Mouse (Mus musculus) myocyte (in vitro differentiated cells): ENCODE data around the gene Cers6. TPM values are rescaled to one million over a fixed set of nuclear protein-coding genes. Genes with fewer than 3 reads are reported as not detected.

ENCODE experiments used
- H3K27me3 ChIP-seq: one replicate; pipeline ENCODE4 v1.6.1; 2011; ENCODE audit not compliant: control insufficient read depth, insufficient read depth, insufficient read length
- H3K36me3 ChIP-seq: one replicate; pipeline ENCODE4 v1.6.1; 2011; ENCODE audit not compliant: control insufficient read depth, insufficient read depth
- H3K4me2 ChIP-seq: one replicate; pipeline ENCODE4 v1.6.1; 2011; ENCODE audit warnings: low read depth, control low read depth
- H3K4me3 ChIP-seq: one replicate; pipeline ENCODE4 v1.5.1; 2011; ENCODE audit warnings: mild to moderate bottlenecking, control low read depth, moderate library complexity
- H3K79me2 ChIP-seq: one replicate; pipeline ENCODE4 v1.6.1; 2011; ENCODE audit not compliant: control insufficient read depth, insufficient read depth
- H3ac ChIP-seq: one replicate; pipeline ENCODE4 v1.6.1; 2011; ENCODE audit not compliant: control insufficient read depth, insufficient read length
- CEBPB ChIP-seq: IDR thresholded peaks from 2 replicates; pipeline ENCODE4 v1.6.1; 2011; ENCODE audit warnings: mild to moderate bottlenecking, moderate library complexity; ENCODE audit not compliant: poor library complexity, insufficient read depth, severe bottlenecking
- E2F4 ChIP-seq: IDR thresholded peaks from one replicate; pipeline ENCODE4 v1.6.1; 2011; ENCODE audit warnings: mild to moderate bottlenecking, control low read depth, moderate library complexity; ENCODE audit not compliant: insufficient read depth
- MAX ChIP-seq: IDR thresholded peaks from one replicate; pipeline ENCODE4 v1.6.1; 2011; ENCODE audit warnings: low read depth, mild to moderate bottlenecking, control low read depth
- MYOD1 ChIP-seq, 3 experiments: IDR thresholded peaks; one replicate each; pipeline ENCODE4 v1.6.1; 2011; ENCODE audit warnings: control low read depth in 2 of 3, low read depth in 2 of 3, mild to moderate bottlenecking in 2 of 3, moderate library complexity in 1 of 3; ENCODE audit not compliant: insufficient read length in 2 of 3, control insufficient read depth in 1 of 3
- MYOG ChIP-seq, 3 experiments: IDR thresholded peaks; one replicate each; pipeline ENCODE4 v1.6.1; 2011; ENCODE audit warnings: control low read depth in 2 of 3, low read depth in 2 of 3, mild to moderate bottlenecking in 2 of 3; ENCODE audit not compliant: insufficient read length in 2 of 3, control insufficient read depth in 1 of 3, insufficient read depth in 1 of 3
- POLR2A ChIP-seq: IDR thresholded peaks from one replicate; pipeline ENCODE4 v1.6.1; 2011; ENCODE audit warnings: low read depth, mild to moderate bottlenecking, control low read depth, moderate library complexity; ENCODE audit not compliant: insufficient read length
- POLR2AphosphoS2 ChIP-seq: IDR thresholded peaks from one replicate; pipeline ENCODE4 v1.6.1; 2011; ENCODE audit warnings: low read depth, control low read depth; ENCODE audit not compliant: insufficient read length
- REST ChIP-seq: IDR thresholded peaks from one replicate; pipeline ENCODE4 v1.6.1; 2011; ENCODE audit warnings: mild to moderate bottlenecking, control low read depth, moderate library complexity; ENCODE audit not compliant: insufficient read depth, insufficient read length
- SRF ChIP-seq: IDR thresholded peaks from one replicate; pipeline ENCODE4 v1.6.1; 2011; ENCODE audit warnings: low read depth; ENCODE audit not compliant: control insufficient read depth, insufficient read length
- TCF12 ChIP-seq: IDR thresholded peaks from one replicate; pipeline ENCODE4 v1.6.1; 2011; ENCODE audit warnings: mild to moderate bottlenecking, control low read depth; ENCODE audit not compliant: poor library complexity, insufficient read depth, severe bottlenecking
- TCF3 ChIP-seq: IDR thresholded peaks from one replicate; pipeline ENCODE4 v1.6.1; 2011; ENCODE audit warnings: low read depth, control low read depth; ENCODE audit not compliant: insufficient read length
- USF1 ChIP-seq: IDR thresholded peaks from one replicate; pipeline ENCODE4 v1.6.1; 2011; ENCODE audit warnings: low read depth, mild to moderate bottlenecking, control low read depth, moderate library complexity
- polyA plus RNA-seq: library from polyadenylated mRNA; unstranded; fragments of >200 nt; fragmentation: generic; extraction: Trizol; gene quantifications from one replicate; pipeline ENCODE4 v1.2.1, GENCODE M21; 2012; ENCODE audit warnings: missing spikeins

Gene Cers6
- polyA plus RNA-seq, 1 experiment = 16.5 TPM

DNA sequence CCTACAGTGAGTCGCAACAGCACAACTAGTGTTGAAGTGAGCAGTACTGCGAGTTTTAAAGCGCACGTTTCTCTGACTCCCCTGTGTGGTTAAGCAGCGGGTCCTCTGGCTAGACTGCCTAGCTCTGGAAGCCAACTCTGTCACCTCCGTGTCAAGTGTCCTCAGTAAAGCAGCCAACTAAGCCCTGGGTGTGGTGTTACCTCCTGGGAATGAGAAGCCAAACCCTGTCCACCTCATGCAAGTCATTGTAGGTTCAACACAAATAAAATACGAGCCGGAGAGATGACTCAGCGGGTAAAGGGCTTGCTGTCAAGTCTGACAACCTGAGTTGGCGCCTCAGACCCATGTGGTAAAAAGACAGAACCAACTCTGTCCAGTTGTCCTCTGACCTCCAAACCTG, 287.9 kb downstream of the Cers6 start:
- Histone ChIP-seq H3K36me3 (no peaks in the 10 kb centered on the region), H3K27me3 (no peaks in the 10 kb centered on the region), H3ac (no peak overlapping the region), H3K4me3 (no peak overlapping the region), H3K79me2 (no peaks in the 10 kb centered on the region), H3K4me2 (no peak overlapping the region)
- TF ChIP-seq MYOD1 (IDR thresholded peaks at IDR 0.05; ENCODE audit: control insufficient read depth in 1 of 3, insufficient read length in 2 of 3, low read depth in 2 of 3) = no peak

DNA sequence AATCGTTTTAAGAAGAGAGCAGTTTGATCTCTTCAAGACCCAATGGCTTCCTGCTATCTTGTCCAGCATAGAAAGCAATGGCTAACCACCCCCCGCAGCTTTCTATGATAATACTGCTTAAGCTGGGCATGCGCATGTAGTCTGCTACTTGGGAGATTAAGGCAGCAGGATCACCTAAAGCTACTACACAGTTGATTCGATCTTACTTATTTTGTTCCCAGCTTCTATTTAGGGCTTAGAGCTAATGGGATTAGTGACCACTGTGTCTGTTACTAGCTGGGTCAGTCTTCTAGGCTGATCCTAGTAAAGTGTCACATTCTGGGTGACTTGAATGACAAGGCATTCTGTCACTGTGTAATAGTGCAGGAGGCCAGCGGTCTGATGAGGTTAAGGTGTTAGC, 289.6 kb downstream of the Cers6 start:
- no peak overlapping the region for H3K4me3 ChIP-seq
- TF ChIP-seq SRF (no peak), MYOG (IDR thresholded peaks at IDR 0.05; ENCODE audit: control insufficient read depth in 1 of 3, insufficient read depth in 1 of 3, insufficient read length in 2 of 3, low read depth in 2 of 3) (no peak), POLR2A (no peak), TCF3 (no peak), REST (no peak), CEBPB (no peak), USF1 (no peak), TCF12 (no peak), MAX (no peak), E2F4 (no peak), POLR2AphosphoS2 (no peak), MYOD1 (IDR thresholded peaks at IDR 0.05; ENCODE audit: control insufficient read depth in 1 of 3, insufficient read length in 2 of 3, low read depth in 2 of 3) (no peak)
- H3K27me3 ChIP-seq = no peaks in the 10 kb centered on the region

DNA sequence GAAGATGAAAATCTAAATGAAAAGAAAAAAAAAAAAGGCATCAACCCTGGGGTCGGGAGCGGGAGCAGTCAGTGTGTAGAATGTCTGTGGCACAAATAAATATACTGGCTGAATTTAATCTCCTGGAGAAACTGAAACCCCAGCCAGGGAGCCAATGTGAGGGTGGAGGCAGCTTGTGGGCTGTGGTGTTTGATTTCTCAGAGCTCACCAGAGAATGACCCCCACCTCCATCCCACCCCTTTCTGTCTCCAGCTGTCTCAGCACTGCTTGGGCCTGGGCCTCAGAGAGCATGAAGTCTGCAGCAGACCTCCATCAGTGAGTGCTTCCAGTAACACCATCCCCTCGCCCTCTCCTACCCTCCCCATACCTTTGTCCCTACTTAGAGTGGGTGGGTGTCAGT, 294.6 kb downstream of the Cers6 start:
- TF ChIP-seq MYOD1 (IDR thresholded peaks at IDR 0.05; ENCODE audit: control insufficient read depth in 1 of 3, insufficient read length in 2 of 3, low read depth in 2 of 3) = peak in 2 of 3 experiments; percentile 50 to 70
- no peak for TF ChIP-seq REST
- no peak for TF ChIP-seq POLR2A
- no peak for TF ChIP-seq TCF12
- TF ChIP-seq MYOG (IDR thresholded peaks at IDR 0.05; ENCODE audit: control insufficient read depth in 1 of 3, insufficient read depth in 1 of 3, insufficient read length in 2 of 3, low read depth in 2 of 3) = peak in 1 of 3 experiments; percentile 41
- TF ChIP-seq CEBPB = no peak
- Histone ChIP-seq H3ac (no peak overlapping the region), H3K27me3 (no peaks in the 10 kb centered on the region), H3K79me2 (no peaks in the 10 kb centered on the region), H3K36me3 (no peaks in the 10 kb centered on the region), H3K4me3 (no peak overlapping the region), H3K4me2 (peak overlapping the region; percentile 30)

More for the DNA sequence above, 289.6 kb downstream of the Cers6 start:
- Histone ChIP-seq H3K36me3 (no peaks in the 10 kb centered on the region), H3K4me2 (no peak overlapping the region), H3K79me2 (no peaks in the 10 kb centered on the region), H3ac (no peak overlapping the region)

DNA sequence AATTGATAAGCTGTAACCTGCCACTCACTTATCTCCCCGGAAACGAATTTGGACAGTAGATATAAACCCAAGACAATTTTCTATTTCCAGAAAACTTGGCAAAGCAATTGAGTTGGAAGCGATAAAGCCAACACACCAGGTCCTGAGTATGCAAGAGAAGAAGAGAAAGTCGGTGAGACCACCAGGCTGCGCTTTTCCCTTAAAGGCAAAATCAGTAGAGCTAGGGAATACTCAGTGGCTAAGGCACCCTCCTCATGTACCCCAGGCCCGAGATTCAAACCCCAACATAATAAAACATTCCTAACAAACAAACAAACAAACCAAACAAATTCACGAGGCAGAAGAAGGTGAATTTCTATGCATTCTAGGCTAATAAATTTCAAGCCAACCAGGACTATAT, 295.0 kb downstream of the Cers6 start:
- Histone ChIP-seq H3K36me3 (no peaks in the 10 kb centered on the region), H3K79me2 (no peaks in the 10 kb centered on the region), H3ac (no peak overlapping the region), H3K27me3 (no peaks in the 10 kb centered on the region), H3K4me2 (peak overlapping the region; percentile 30), H3K4me3 (no peak overlapping the region)
- TF ChIP-seq MYOG (IDR thresholded peaks at IDR 0.05; ENCODE audit: control insufficient read depth in 1 of 3, insufficient read depth in 1 of 3, insufficient read length in 2 of 3, low read depth in 2 of 3) (no peak), REST (no peak), MAX (no peak), USF1 (no peak), TCF3 (no peak), POLR2AphosphoS2 (no peak), E2F4 (no peak), TCF12 (no peak), MYOD1 (IDR thresholded peaks at IDR 0.05; ENCODE audit: control insufficient read depth in 1 of 3, insufficient read length in 2 of 3, low read depth in 2 of 3) (no peak), POLR2A (no peak)

DNA sequence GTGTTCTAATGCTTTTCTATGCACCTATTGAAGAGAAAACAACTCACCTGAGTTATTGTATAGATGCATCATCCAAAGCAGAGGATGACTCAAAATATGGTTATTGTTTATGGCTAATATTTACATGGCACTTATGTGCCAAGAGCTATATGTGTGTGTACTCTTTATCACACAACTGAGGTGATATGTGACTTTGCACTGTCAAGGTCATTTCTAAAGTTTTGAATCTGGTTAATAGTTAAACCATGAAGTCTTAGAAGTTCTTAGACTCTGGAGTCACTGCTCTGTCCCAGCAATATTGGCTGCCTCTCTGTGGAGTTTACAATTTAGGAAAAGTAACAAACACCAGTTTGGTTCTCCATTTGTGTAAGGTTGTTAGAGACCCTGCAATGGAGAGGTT, 297.7 kb downstream of the Cers6 start:
- Histone ChIP-seq H3ac (no peak overlapping the region), H3K36me3 (no peaks in the 10 kb centered on the region), H3K79me2 (no peaks in the 10 kb centered on the region), H3K27me3 (no peaks in the 10 kb centered on the region), H3K4me3 (no peak overlapping the region), H3K4me2 (no peak overlapping the region)
- TF ChIP-seq POLR2A = no peak
- no peak for TF ChIP-seq CEBPB
- TF ChIP-seq MYOD1 (IDR thresholded peaks at IDR 0.05; ENCODE audit: control insufficient read depth in 1 of 3, insufficient read length in 2 of 3, low read depth in 2 of 3) = no peak
- TF ChIP-seq TCF12 = no peak
- TF ChIP-seq MAX = no peak
- TF ChIP-seq REST = no peak
- no peak for TF ChIP-seq POLR2AphosphoS2
- TF ChIP-seq USF1 = no peak
- TF ChIP-seq E2F4 = no peak
- no peak for TF ChIP-seq MYOG (IDR thresholded peaks at IDR 0.05; ENCODE audit: control insufficient read depth in 1 of 3, insufficient read depth in 1 of 3, insufficient read length in 2 of 3, low read depth in 2 of 3)
- TF ChIP-seq TCF3 = no peak
- no peak for TF ChIP-seq SRF

Other genes starting within 250 kb of the Cers6 start
- not detected for gene 4932414N04Rik, start 205.0 kb upstream of the Cers6 start, polyA plus RNA-seq